19 mouse cellular contexts compared by ENCODE assay signal in genomic region chr8:45776977-45777376, GRCm38 (mm10).
DNase-seq lines count a peak whose midpoint lies in the region; ATAC-seq and TF ChIP-seq lines count a peak whose summit lies in the region.
"Had no signal": no experiment of that assay in that cellular context is flagged by ENCODE, and none has a peak within 500 bp of the region (broad histone marks: within the 10 kb centered on the region; RNA-seq: fewer than 3 reads in every experiment).

No protein-coding gene starts in this region.

- H3K9ac ChIP-seq in forebrain, postnatal 0 days: no peak overlapping the region
- no peak overlapping the region for H3K9ac ChIP-seq in forebrain, embryonic 11.5 days (ENCODE audit: low read length)
- H3K9ac ChIP-seq in midbrain, postnatal 0 days (replicated peaks; ENCODE audit: low read length, poor library complexity, severe bottlenecking): no peak overlapping the region
- H3K9ac ChIP-seq: hindbrain, embryonic 12.5 days; hindbrain, embryonic 15.5 days had no signal

- no peak overlapping the region for H3K4me3 ChIP-seq in forebrain, postnatal 0 days (ENCODE audit: low read depth, low read length)
- H3K4me3 ChIP-seq in forebrain, embryonic 11.5 days (ENCODE audit: low read depth, low read length): no peak overlapping the region
- H3K4me3 ChIP-seq in midbrain, postnatal 0 days (ENCODE audit: low read depth, low read length): no peak overlapping the region
- H3K4me3 ChIP-seq: forebrain, embryonic 10.5 days; gastrocnemius, adult 2 months; hindbrain, embryonic 12.5 days; hindbrain, embryonic 15.5 days had no signal

- peak; percentile 15 for DNase-seq in forebrain, postnatal 0 days
- no peak for DNase-seq in forebrain, embryonic 11.5 days (ENCODE audit: low spot score)
- DNase-seq in layer of hippocampus, adult 18-20 months (ENCODE audit: low spot score in 2 of 2): peak; percentile 38 to 80
- no peak for DNase-seq in layer of hippocampus, postnatal 25 days (ENCODE audit: extremely low spot score in 1 of 2, low spot score in 1 of 2)
- peak; percentile 75 for DNase-seq in brain, adult 2 months (ENCODE audit: low read depth, low spot score)
- peak; percentile 77 for DNase-seq in layer of hippocampus, adult 9-11 months
- no peak for DNase-seq in urinary bladder, postnatal 14 days (ENCODE audit: low spot score)
- DNase-seq in midbrain, postnatal 0 days (ENCODE audit: low spot score): no peak
- DNase-seq: cerebellum, adult 11-12 months; cerebellum, adult 8-10 months; cerebellum, postnatal 10 days; gastrocnemius, adult 2 months; gastrocnemius, postnatal 14 days; heart, adult 11 months had no signal

- no peaks in the 10 kb centered on the region for H3K9me3 ChIP-seq in forebrain, postnatal 0 days (ENCODE audit: low read length)
- no peaks in the 10 kb centered on the region for H3K9me3 ChIP-seq in forebrain, embryonic 11.5 days (ENCODE audit: control insufficient read depth, low read length)
- H3K9me3 ChIP-seq in midbrain, postnatal 0 days (ENCODE audit: low read length): no peaks in the 10 kb centered on the region
- H3K9me3 ChIP-seq: forebrain, embryonic 10.5 days; hindbrain, embryonic 12.5 days; hindbrain, embryonic 15.5 days had no signal

- no peaks in the 10 kb centered on the region for H3K4me1 ChIP-seq in forebrain, postnatal 0 days (ENCODE audit: insufficient read depth)
- no peaks in the 10 kb centered on the region for H3K4me1 ChIP-seq in forebrain, embryonic 11.5 days (replicated peaks; ENCODE audit: control insufficient read depth, insufficient read depth, low read length)
- H3K4me1 ChIP-seq in midbrain, postnatal 0 days (ENCODE audit: insufficient read depth, low read length): no peaks in the 10 kb centered on the region
- H3K4me1 ChIP-seq: forebrain, embryonic 10.5 days; hindbrain, embryonic 12.5 days; hindbrain, embryonic 15.5 days had no signal

- peak; percentile 56; the same call in 1 of the 2 replicates for ATAC-seq in forebrain, postnatal 0 days
- no peak for ATAC-seq in forebrain, embryonic 11.5 days (replicated peaks; ENCODE audit: low FRiP score)
- ATAC-seq in midbrain, postnatal 0 days (ENCODE audit: low FRiP score): no peak
- ATAC-seq: forebrain, embryonic 14.5 days had no signal

- no peak overlapping the region for H3K4me2 ChIP-seq in forebrain, postnatal 0 days (ENCODE audit: low read depth)
- no peak overlapping the region for H3K4me2 ChIP-seq in forebrain, embryonic 11.5 days (ENCODE audit: low read depth, low read length, severe bottlenecking)
- no peak overlapping the region for H3K4me2 ChIP-seq in midbrain, postnatal 0 days (ENCODE audit: low read depth, low read length, poor library complexity, severe bottlenecking)
- H3K4me2 ChIP-seq: heart, embryonic 11.5 days; hindbrain, embryonic 12.5 days; hindbrain, embryonic 15.5 days had no signal

- peaks cover 28% of the 10 kb centered on the region for H3K36me3 ChIP-seq in forebrain, postnatal 0 days (ENCODE audit: insufficient read depth)
- no peaks in the 10 kb centered on the region; the same call in 1 of the 2 replicates for H3K36me3 ChIP-seq in forebrain, embryonic 11.5 days (ENCODE audit: control insufficient read depth, insufficient read depth, low read length)
- peaks cover 16% of the 10 kb centered on the region for H3K36me3 ChIP-seq in midbrain, postnatal 0 days (ENCODE audit: insufficient read depth, low read length)

- H3K27me3 ChIP-seq in forebrain, postnatal 0 days (ENCODE audit: insufficient read depth, low read length): no peaks in the 10 kb centered on the region
- no peaks in the 10 kb centered on the region for H3K27me3 ChIP-seq in forebrain, embryonic 11.5 days (ENCODE audit: control insufficient read depth, insufficient read depth, low read length)
- no peaks in the 10 kb centered on the region for H3K27me3 ChIP-seq in midbrain, postnatal 0 days (ENCODE audit: insufficient read depth, low read length)
- H3K27me3 ChIP-seq: hindbrain, embryonic 12.5 days; hindbrain, embryonic 15.5 days had no signal

- H3K27ac ChIP-seq in forebrain, postnatal 0 days (ENCODE audit: low read depth, low read length): no peak overlapping the region
- H3K27ac ChIP-seq in forebrain, embryonic 11.5 days (ENCODE audit: low read depth, low read length): no peak overlapping the region
- H3K27ac ChIP-seq in midbrain, postnatal 0 days (ENCODE audit: low read depth, low read length): no peak overlapping the region
- H3K27ac ChIP-seq: forebrain, embryonic 10.5 days; gastrocnemius, adult 2 months; hindbrain, embryonic 12.5 days; hindbrain, embryonic 15.5 days had no signal

- WGBS in forebrain, postnatal 0 days: 78% methylated on average over 7 of the region's 7 CpGs
- WGBS in forebrain, embryonic 11.5 days: 93% methylated on average over 7 of the region's 7 CpGs
- 98% methylated on average over 7 of the region's 7 CpGs for WGBS in midbrain, postnatal 0 days

- no peak for TF ChIP-seq CTCF in forebrain, postnatal 0 days (IDR thresholded peaks at IDR 0.05; ENCODE audit: low read depth)
- no peak for TF ChIP-seq CTCF in midbrain, postnatal 0 days (IDR thresholded peaks at IDR 0.05)

Comparison
In these comparisons a context has a peak if more than half of its experiments do, and no peak if none do; other contexts are left out.
1. DNase-seq: peak in forebrain, postnatal 0 days (single experiment), layer of hippocampus, adult 18-20 months (2 of 2), brain, adult 2 months (single experiment) and layer of hippocampus, adult 9-11 months (single experiment); none in forebrain, embryonic 11.5 days (single experiment), layer of hippocampus, postnatal 25 days (0 of 2), urinary bladder, postnatal 14 days (single experiment) and midbrain, postnatal 0 days (single experiment).